Mouse (Mus musculus) hindbrain, embryonic 16.5 days (tissue): ENCODE results near the gene Ndufa4l2. TPM values are rescaled to one million over a fixed set of nuclear protein-coding genes. Genes with fewer than 3 reads are reported as not detected.

ENCODE experiments used
- ATAC-seq: fragments of 200-750 bp; cut with Nextera tagmentation; 2 replicates; pipeline ENCODE4 v1.8.0; 2017; ENCODE audit warnings: moderate TSS enrichment, moderate library complexity
- H3K27ac ChIP-seq: fragments of 300-500 bp; sonication (generic); 2 replicates; pipeline ENCODE4 v1.5.1; 2014; ENCODE audit warnings: low read depth, mild to moderate bottlenecking, control low read depth, low read length, moderate library complexity
- H3K27me3 ChIP-seq: fragments of 300-500 bp; sonication (generic); replicated peaks from 2 replicates; pipeline ENCODE4 v1.6.1; 2014; ENCODE audit warnings: low read length; ENCODE audit not compliant: control insufficient read depth, insufficient read depth
- H3K36me3 ChIP-seq: fragments of 300-500 bp; sonication (generic); 2 replicates; pipeline ENCODE4 v1.6.1; 2014; ENCODE audit warnings: mild to moderate bottlenecking, low read length, moderate library complexity, mixed read lengths; ENCODE audit not compliant: control insufficient read depth, insufficient read depth
- H3K4me1 ChIP-seq: fragments of 300-500 bp; sonication (generic); 2 replicates; pipeline ENCODE4 v1.6.1; 2014; ENCODE audit warnings: low read depth, low read length; ENCODE audit not compliant: control insufficient read depth, insufficient read depth
- H3K4me2 ChIP-seq: fragments of 300-500 bp; sonication (generic); 2 replicates; pipeline ENCODE4 v1.6.1; 2014; ENCODE audit warnings: mild to moderate bottlenecking, low read length, control low read depth, moderate library complexity
- H3K4me3 ChIP-seq: fragments of 300-500 bp; sonication (generic); 2 replicates; pipeline ENCODE4 v1.5.1; 2014; ENCODE audit warnings: mild to moderate bottlenecking, low read length, control low read depth, moderate library complexity
- H3K9ac ChIP-seq: fragments of 300-500 bp; sonication (generic); 2 replicates; pipeline ENCODE4 v1.6.1; 2014; ENCODE audit warnings: low read depth, mild to moderate bottlenecking, control low read depth, low read length, moderate library complexity
- H3K9me3 ChIP-seq: fragments of 300-500 bp; sonication (generic); 2 replicates; pipeline ENCODE4 v1.6.1; 2014; ENCODE audit warnings: mild to moderate bottlenecking, low read length, moderate library complexity; ENCODE audit not compliant: control insufficient read depth
- WGBS: fragments of 180-500 bp; shearing (Covaris S2); extraction: QIAGEN DNeasy Blood & Tissue Kit; methylation state at CpG from one replicate; pipeline ENCODE4 v1.1.7; 2014; 5-methylcytosine and 5-hydroxymethylcytosine counted together
- polyA plus RNA-seq: library from polyadenylated mRNA; unstranded; fragments of >200 nt; fragmentation: Nextera tagmentation; extraction: Ambion mirVana; gene quantifications from 2 replicates; pipeline ENCODE4 v1.2.1, GENCODE M21; 2015

The Ndufa4l2 gene
- polyA plus RNA-seq, 1 experiment from 2014 or later = 23.2 TPM

GRCm38 (mm10) chr10:127534036-127534928, 19.5 kb downstream of the Ndufa4l2 start, which contains the start of gene Nxph4:
Gene Nxph4, minus strand, starts transcription at chr10:127534559.
- Histone ChIP-seq H3K36me3 (peaks cover 4% of the 10 kb centered on the region), H3K4me2 (peak within 1 kb of the TSS; percentile 94), H3K4me3 (peak within 1 kb of the TSS; percentile 69), H3K27me3 (peaks cover 7% of the 10 kb centered on the region), H3K9ac (peak within 1 kb of the TSS; percentile 81), H3K27ac (peak within 1 kb of the TSS; percentile 75), H3K9me3 (no peaks in the 10 kb centered on the region), H3K4me1 (peaks cover 56% of the 10 kb centered on the region)
- WGBS = 2% methylated on average over 52 of the region's 78 CpGs
- peak; percentile 18 for ATAC-seq

GRCm38 (mm10) chr10:127534929-127535384, 20.2 kb downstream of the Ndufa4l2 start:
- peaks cover 53% of the 10 kb centered on the region for H3K4me1 ChIP-seq
- peak; percentile 22 for ATAC-seq

GRCm38 (mm10) chr10:127536586-127537314, 22.0 kb downstream of the Ndufa4l2 start:
- Histone ChIP-seq H3K36me3 (peaks cover 19% of the 10 kb centered on the region), H3K27ac (peak overlapping the region; percentile 51), H3K9ac (peak overlapping the region; percentile 13; the same call in 1 of the 2 replicates), H3K27me3 (no peaks in the 10 kb centered on the region; the same call in 1 of the 2 replicates), H3K4me1 (peaks cover 42% of the 10 kb centered on the region), H3K4me3 (no peak overlapping the region), H3K9me3 (no peaks in the 10 kb centered on the region), H3K4me2 (peak overlapping the region; percentile 25)
- ATAC-seq = peak; percentile 26; the same call in 1 of the 2 replicates
- WGBS = 8% methylated on average over 8 of the region's 8 CpGs

More at GRCm38 (mm10) chr10:127534929-127535384, 20.2 kb downstream of the Ndufa4l2 start:
- peaks cover 2% of the 10 kb centered on the region; the same call in 1 of the 2 replicates for H3K27me3 ChIP-seq
- H3K9me3 ChIP-seq = no peaks in the 10 kb centered on the region
- H3K27ac ChIP-seq = peak overlapping the region; percentile 75
- H3K4me2 ChIP-seq = peak overlapping the region; percentile 94
- H3K4me3 ChIP-seq = peak overlapping the region; percentile 69
- 2% methylated on average over 21 of the region's 30 CpGs for WGBS
- H3K36me3 ChIP-seq = peaks cover 8% of the 10 kb centered on the region
- peak overlapping the region; percentile 81 for H3K9ac ChIP-seq

- 21% methylated on average over 7 of the region's 7 CpGs for WGBS
- H3K4me3 ChIP-seq = no peak overlapping the region
- ATAC-seq = peak; percentile 37; the same call in 1 of the 2 replicates
Observed at GRCm38 (mm10) chr10:127537854-127538583, 23.3 kb downstream of the Ndufa4l2 start.

GRCm38 (mm10) chr10:127541510-127541909, 26.7 kb downstream of the Ndufa4l2 start:
- Histone ChIP-seq H3K27me3 (no peaks in the 10 kb centered on the region), H3K36me3 (peaks cover 56% of the 10 kb centered on the region)
- WGBS = 95% methylated on average over 8 of the region's 8 CpGs

More at GRCm38 (mm10) chr10:127537854-127538583, 23.3 kb downstream of the Ndufa4l2 start:
- Histone ChIP-seq H3K9me3 (no peaks in the 10 kb centered on the region), H3K27me3 (no peaks in the 10 kb centered on the region; the same call in 1 of the 2 replicates), H3K4me1 (peaks cover 46% of the 10 kb centered on the region), H3K36me3 (peaks cover 29% of the 10 kb centered on the region), H3K4me2 (no peak overlapping the region), H3K9ac (peak overlapping the region; percentile 37), H3K27ac (peak overlapping the region; percentile 58; the same call in 1 of the 2 replicates)

GRCm38 (mm10) chr10:127542084-127542483, 27.3 kb downstream of the Ndufa4l2 start:
- Histone ChIP-seq H3K9me3 (no peaks in the 10 kb centered on the region), H3K9ac (peak overlapping the region; percentile 14; the same call in 1 of the 2 replicates), H3K4me1 (peaks cover 12% of the 10 kb centered on the region), H3K27ac (0 out of 2 replicates have a peak overlapping the region, but pooled peaks have one; percentile 36), H3K27me3 (no peaks in the 10 kb centered on the region), H3K4me2 (no peak overlapping the region), H3K4me3 (no peak overlapping the region), H3K36me3 (peaks cover 56% of the 10 kb centered on the region)
- WGBS = 48% methylated on average over 13 of the region's 13 CpGs
- 0 out of 2 replicates have a peak, but pooled peaks have one; percentile 13 for ATAC-seq

More at GRCm38 (mm10) chr10:127541510-127541909, 26.7 kb downstream of the Ndufa4l2 start:
- H3K4me1 ChIP-seq = peaks cover 18% of the 10 kb centered on the region
- H3K27ac ChIP-seq = no peak overlapping the region
- no peak for ATAC-seq
- H3K4me2 ChIP-seq = no peak overlapping the region
- H3K4me3 ChIP-seq = no peak overlapping the region
- H3K9ac ChIP-seq = no peak overlapping the region
- H3K9me3 ChIP-seq = no peaks in the 10 kb centered on the region

GRCm38 (mm10) chr10:127542720-127543119, 28.0 kb downstream of the Ndufa4l2 start:
- no peak for ATAC-seq
- H3K9me3 ChIP-seq = no peaks in the 10 kb centered on the region
- no peak overlapping the region for H3K4me3 ChIP-seq
- peaks cover 58% of the 10 kb centered on the region for H3K36me3 ChIP-seq
- 21% methylated on average over 6 of the region's 6 CpGs for WGBS
- H3K27ac ChIP-seq = peak overlapping the region; percentile 36; the same call in 1 of the 2 replicates
- no peak overlapping the region; the same call in 1 of the 2 replicates for H3K9ac ChIP-seq
- no peaks in the 10 kb centered on the region for H3K27me3 ChIP-seq
- no peak overlapping the region for H3K4me2 ChIP-seq
- H3K4me1 ChIP-seq = peaks cover 9% of the 10 kb centered on the region

- H3K4me1 ChIP-seq = peaks cover 8% of the 10 kb centered on the region; the same call in 1 of the 2 replicates
- no peak overlapping the region for H3K9ac ChIP-seq
- no peaks in the 10 kb centered on the region for H3K9me3 ChIP-seq
- H3K27me3 ChIP-seq = no peaks in the 10 kb centered on the region
- peaks cover 66% of the 10 kb centered on the region for H3K36me3 ChIP-seq
- no peak overlapping the region for H3K27ac ChIP-seq
- 79% methylated on average over 3 of the region's 3 CpGs for WGBS
- ATAC-seq = no peak
- H3K4me2 ChIP-seq = no peak overlapping the region
- H3K4me3 ChIP-seq = no peak overlapping the region
Observed at GRCm38 (mm10) chr10:127543916-127544315, 29.1 kb downstream of the Ndufa4l2 start.
